Mouse (Mus musculus) activated CD4-positive, CD25-positive, alpha-beta regulatory T cell, adult 9 weeks (primary cell): ENCODE data around the gene Meis1. TPM values are rescaled to one million over a fixed set of nuclear protein-coding genes. Genes with fewer than 3 reads are reported as not detected.

Experiments
- polyA plus RNA-seq: library from polyadenylated mRNA; unstranded; fragments of 100-300 nt; shearing (Covaris generic); gene quantifications from one replicate; pipeline ENCODE4 v1.2.1, GENCODE M21; 2017

The Meis1 gene
- 0.61 TPM for polyA plus RNA-seq

DNA sequence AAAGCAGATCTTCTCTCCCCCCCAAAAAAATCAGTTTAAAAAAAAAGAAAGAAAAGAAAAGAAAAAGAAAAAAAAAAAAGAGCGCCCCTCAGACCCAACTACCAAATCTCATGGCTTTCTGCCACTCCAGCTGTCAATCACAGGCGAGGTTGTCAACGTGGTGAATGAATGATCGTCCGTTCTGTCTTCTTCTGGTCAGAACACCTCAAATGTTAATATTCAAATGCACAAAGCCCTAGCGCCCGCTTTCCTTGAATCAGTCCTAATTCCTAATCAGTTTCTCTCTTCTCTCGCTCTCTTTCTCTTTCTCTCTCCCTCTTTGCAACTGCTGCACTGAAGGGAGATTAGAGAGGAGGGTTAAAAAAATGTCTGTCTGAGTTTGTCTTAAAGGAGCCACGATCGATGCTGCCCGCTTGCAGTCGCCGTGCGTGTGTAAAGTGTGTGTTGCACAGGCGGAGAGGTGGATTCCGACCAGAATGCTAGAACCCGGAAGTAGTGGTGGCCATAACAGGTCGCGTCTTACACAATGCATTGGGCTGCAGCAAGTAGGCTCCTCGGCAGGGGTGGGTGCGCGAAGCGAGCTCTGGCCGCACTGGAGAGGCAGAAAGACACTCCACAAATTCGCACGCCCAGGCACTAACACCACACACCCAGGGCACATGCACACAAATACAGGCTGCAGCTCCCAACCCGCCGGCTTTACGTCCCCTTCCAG, at the start of gene Meis1:
Gene Meis1, minus strand, starts transcription at position 497 of the 715 bp plus-strand sequence.

